Mouse (Mus musculus) neural tube, embryonic 14.5 days (tissue): ENCODE measurements at regions not wholly inside any gene's neighbourhood (a gene's known extent, or its start where the extent isn't known, plus 50 kb on each side); places are given as distances from the start of the nearest gene placed in this dataset.

ENCODE experiments used
- ATAC-seq: fragments of 200-750 bp; cut with Nextera tagmentation; 2 replicates; pipeline ENCODE4 v1.8.0; 2017; ENCODE audit warnings: low read depth, mild to moderate bottlenecking, moderate TSS enrichment, moderate library complexity
- H3K27ac ChIP-seq: fragments of 300-500 bp; sonication (generic); 2 replicates; pipeline ENCODE4 v1.5.1; 2014; ENCODE audit warnings: low read depth, mild to moderate bottlenecking, control low read depth, low read length, moderate library complexity, mixed read lengths
- H3K27me3 ChIP-seq: fragments of 300-500 bp; sonication (generic); 2 replicates; pipeline ENCODE4 v1.6.1; 2014; ENCODE audit warnings: low read length; ENCODE audit not compliant: control insufficient read depth, insufficient read depth
- H3K36me3 ChIP-seq: fragments of 300-500 bp; sonication (generic); 2 replicates; pipeline ENCODE4 v1.6.1; 2014; ENCODE audit warnings: low read length, mixed read lengths; ENCODE audit not compliant: control insufficient read depth, insufficient read depth
- H3K4me1 ChIP-seq: fragments of 300-500 bp; sonication (generic); 2 replicates; pipeline ENCODE4 v1.6.1; 2014; ENCODE audit warnings: low read length; ENCODE audit not compliant: control insufficient read depth, insufficient read depth
- H3K4me2 ChIP-seq: fragments of 300-500 bp; sonication (generic); 2 replicates; pipeline ENCODE4 v1.6.1; 2014; ENCODE audit warnings: mild to moderate bottlenecking, low read depth, low read length, control low read depth
- H3K4me3 ChIP-seq: fragments of 300-500 bp; sonication (generic); 2 replicates; pipeline ENCODE4 v1.5.1; 2014; ENCODE audit warnings: low read depth, low read length, control low read depth, mixed read lengths
- H3K9ac ChIP-seq: fragments of 300-500 bp; sonication (generic); replicated peaks from 2 replicates; pipeline ENCODE4 v1.6.1; 2014; ENCODE audit warnings: low read depth, mild to moderate bottlenecking, control low read depth, low read length, mixed read lengths
- H3K9me3 ChIP-seq: fragments of 300-500 bp; sonication (generic); 2 replicates; pipeline ENCODE4 v1.6.1; 2016; ENCODE audit warnings: low read length; ENCODE audit not compliant: control insufficient read depth
- WGBS: fragments of 180-500 bp; shearing (Covaris S2); extraction: QIAGEN DNeasy Blood & Tissue Kit; methylation state at CpG from one replicate; pipeline ENCODE4 v1.1.7; 2014; 5-methylcytosine and 5-hydroxymethylcytosine counted together

DNA sequence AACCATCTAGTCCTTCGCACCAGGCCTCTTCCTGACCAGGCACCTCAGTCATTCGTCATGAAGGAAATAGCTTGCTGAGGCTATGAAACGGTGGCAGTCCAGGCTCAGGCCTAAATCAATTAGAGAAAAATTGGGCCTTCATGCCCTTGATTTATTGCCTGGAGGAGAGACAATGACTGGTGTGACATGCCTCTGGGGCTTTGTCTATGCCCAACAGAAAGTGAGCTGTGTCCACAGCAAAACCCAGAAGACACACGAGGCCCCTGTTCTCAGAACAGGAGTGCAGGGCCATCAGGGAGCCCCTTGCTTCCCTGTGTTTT is 922.9 kb upstream of the Car8 start:
- Histone ChIP-seq H3K4me2 (no peak overlapping the region), H3K9ac (no peak overlapping the region), H3K4me3 (no peak overlapping the region), H3K36me3 (no peaks in the 10 kb centered on the region), H3K9me3 (no peaks in the 10 kb centered on the region), H3K4me1 (no peaks in the 10 kb centered on the region), H3K27me3 (no peaks in the 10 kb centered on the region), H3K27ac (peak overlapping the region; percentile 7; the same call in 1 of the 2 replicates)
- whole genome bisulfite sequencing = 6% methylated on average over 4 of the region's 4 CpGs
- peak; percentile 38; the same call in 1 of the 2 replicates for ATAC-seq

DNA sequence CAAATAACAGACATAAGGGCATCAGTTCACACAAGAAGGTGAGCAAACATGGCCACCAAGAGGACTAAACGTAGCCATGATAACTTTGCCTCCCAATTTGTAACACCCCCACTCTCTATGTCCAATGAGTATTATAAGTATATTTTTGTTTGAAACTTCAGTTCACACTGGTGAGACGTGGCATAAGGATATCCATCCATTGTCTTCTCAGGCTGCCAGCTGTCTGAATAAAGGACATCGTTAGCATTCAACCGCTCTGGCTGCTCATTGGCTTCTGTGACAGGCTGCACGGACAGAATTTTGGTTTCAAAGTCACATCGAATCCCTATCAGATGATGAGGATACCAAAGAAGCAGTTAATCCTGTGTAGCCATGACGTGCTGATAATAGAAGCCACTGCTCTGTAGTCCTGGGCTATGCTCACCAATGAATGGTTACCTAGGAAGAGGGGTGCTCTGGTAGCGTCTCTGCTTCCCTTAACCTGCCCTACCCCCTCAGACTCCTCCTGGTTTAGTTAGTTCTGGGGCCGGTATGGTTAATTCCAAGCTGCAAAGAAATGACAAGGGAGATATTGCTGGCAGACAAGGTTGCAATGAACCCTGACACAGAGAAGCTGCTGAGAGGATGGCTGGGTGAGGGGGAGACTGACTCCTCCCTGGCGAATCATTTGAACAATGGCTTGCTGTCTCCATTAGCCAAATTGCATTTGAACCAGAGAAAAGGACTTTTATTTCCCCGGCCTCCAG is 922.4 kb upstream of the Car8 start:
- WGBS = 34% methylated on average over 11 of the region's 11 CpGs
- ATAC-seq = peak; percentile 54; the same call in 1 of the 2 replicates
- H3K36me3 ChIP-seq = no peaks in the 10 kb centered on the region
- H3K9ac ChIP-seq = no peak overlapping the region
- H3K4me2 ChIP-seq = no peak overlapping the region
- H3K27me3 ChIP-seq = no peaks in the 10 kb centered on the region
- peak overlapping the region; percentile 7; the same call in 1 of the 2 replicates for H3K27ac ChIP-seq
- H3K9me3 ChIP-seq = no peaks in the 10 kb centered on the region
- no peaks in the 10 kb centered on the region for H3K4me1 ChIP-seq
- no peak overlapping the region for H3K4me3 ChIP-seq

DNA sequence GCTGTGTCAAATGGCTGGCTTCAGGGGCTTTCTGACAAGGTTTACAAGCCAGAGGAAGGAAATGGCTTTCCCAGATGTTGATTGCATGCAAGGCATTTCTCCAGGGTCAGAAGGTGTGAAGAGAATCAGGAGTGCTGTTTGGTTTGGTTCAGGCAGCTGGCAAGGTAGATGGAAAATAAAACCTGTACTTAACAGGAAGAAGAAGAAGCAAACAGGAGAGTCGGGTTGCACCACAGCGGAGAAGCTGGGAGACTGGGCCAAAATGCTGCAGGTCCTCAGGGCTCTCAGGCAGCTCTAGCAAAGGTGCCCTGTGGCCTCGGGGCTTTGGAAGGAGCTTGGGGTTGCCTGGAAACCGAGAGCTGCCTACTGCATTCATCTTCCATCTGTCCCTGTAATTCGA is 908.9 kb upstream of the Car8 start:
- Histone ChIP-seq H3K36me3 (no peaks in the 10 kb centered on the region), H3K27me3 (no peaks in the 10 kb centered on the region), H3K9me3 (no peaks in the 10 kb centered on the region), H3K4me2 (no peak overlapping the region), H3K4me3 (no peak overlapping the region), H3K4me1 (peaks cover 7% of the 10 kb centered on the region), H3K9ac (no peak overlapping the region), H3K27ac (no peak overlapping the region)
- WGBS = 25% methylated on average over 5 of the region's 5 CpGs
- no peak for ATAC-seq

DNA sequence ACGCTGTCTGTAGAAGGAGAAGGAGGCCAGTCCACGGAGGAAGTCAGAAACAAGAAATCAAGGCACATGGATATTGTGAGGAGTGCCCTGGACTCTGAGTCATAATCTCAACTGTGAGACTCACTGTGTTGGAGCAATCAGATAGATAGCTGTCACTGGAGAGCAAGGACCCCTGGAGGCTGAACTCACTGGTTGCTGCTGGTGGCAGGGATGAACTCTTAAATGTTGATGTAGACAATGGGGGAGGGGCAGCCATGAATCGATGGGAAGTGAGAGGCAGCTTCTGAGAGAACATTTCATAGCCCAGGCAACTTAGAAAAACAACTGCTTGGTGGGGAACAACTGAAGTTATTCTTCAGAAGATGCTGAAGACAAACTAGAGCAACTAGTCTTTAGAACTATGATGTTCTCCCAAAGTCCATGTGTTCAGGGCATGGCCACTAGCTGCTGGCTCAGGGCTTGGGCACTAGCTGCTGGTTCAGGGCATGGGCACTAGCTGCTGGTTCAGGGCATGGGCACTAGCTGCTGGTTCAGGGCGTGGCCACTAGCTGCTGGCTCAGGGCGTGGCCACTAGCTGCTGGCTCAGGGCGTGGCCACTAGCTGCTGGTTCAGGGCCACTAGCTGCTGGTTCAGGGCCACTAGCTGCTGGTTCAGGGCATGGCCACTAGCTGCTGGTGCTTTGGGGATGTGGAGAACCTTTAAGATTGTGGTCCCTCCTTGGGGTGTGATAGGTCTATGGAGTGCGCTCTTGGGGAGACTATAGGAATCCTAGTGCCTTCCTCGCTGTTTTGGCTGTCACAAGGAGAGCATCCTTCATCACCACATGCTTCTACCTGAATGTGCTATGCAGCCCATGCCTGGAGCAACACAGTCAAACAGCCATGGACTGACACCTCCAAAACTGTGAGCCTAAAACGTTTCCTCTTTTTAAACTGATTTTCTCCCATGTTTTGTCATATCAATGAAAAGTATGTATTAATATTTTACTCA is 905.7 kb upstream of the Car8 start:
- no peak overlapping the region for H3K4me3 ChIP-seq
- no peak overlapping the region for H3K4me2 ChIP-seq
- no peak for ATAC-seq
- no peak overlapping the region for H3K9ac ChIP-seq
- H3K36me3 ChIP-seq = no peaks in the 10 kb centered on the region
- H3K4me1 ChIP-seq = peaks cover 7% of the 10 kb centered on the region
- H3K27me3 ChIP-seq = no peaks in the 10 kb centered on the region
- WGBS = 90% methylated on average over 9 of the region's 9 CpGs
- H3K27ac ChIP-seq = no peak overlapping the region
- no peaks in the 10 kb centered on the region for H3K9me3 ChIP-seq

DNA sequence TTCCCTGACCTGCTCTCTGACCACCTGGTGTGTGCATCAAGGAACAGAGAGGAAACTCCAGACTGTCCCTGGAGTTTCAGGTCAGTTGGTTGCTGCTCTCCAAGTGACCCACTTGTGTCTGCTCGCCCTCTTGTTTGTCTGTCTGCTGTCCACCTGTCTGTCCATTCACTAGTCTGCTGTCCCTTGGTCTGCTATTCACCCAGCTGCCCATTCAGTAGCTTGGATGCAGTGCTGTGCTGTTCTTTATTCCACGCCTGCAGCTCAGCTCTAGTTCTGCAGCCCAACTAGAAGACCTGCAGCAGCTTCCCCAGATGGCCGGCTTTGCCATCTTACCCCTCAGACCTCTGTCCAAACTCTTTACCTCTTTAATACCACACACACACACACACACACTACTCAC is 904.2 kb upstream of the Car8 start:
- no peak overlapping the region for H3K27ac ChIP-seq
- H3K9me3 ChIP-seq = no peaks in the 10 kb centered on the region
- no peak for ATAC-seq
- H3K9ac ChIP-seq = no peak overlapping the region
- WGBS = 87% methylated on average over 3 of the region's 3 CpGs
- H3K36me3 ChIP-seq = no peaks in the 10 kb centered on the region
- peaks cover 6% of the 10 kb centered on the region for H3K4me1 ChIP-seq
- H3K27me3 ChIP-seq = no peaks in the 10 kb centered on the region
- no peak overlapping the region for H3K4me2 ChIP-seq
- no peak overlapping the region for H3K4me3 ChIP-seq

DNA sequence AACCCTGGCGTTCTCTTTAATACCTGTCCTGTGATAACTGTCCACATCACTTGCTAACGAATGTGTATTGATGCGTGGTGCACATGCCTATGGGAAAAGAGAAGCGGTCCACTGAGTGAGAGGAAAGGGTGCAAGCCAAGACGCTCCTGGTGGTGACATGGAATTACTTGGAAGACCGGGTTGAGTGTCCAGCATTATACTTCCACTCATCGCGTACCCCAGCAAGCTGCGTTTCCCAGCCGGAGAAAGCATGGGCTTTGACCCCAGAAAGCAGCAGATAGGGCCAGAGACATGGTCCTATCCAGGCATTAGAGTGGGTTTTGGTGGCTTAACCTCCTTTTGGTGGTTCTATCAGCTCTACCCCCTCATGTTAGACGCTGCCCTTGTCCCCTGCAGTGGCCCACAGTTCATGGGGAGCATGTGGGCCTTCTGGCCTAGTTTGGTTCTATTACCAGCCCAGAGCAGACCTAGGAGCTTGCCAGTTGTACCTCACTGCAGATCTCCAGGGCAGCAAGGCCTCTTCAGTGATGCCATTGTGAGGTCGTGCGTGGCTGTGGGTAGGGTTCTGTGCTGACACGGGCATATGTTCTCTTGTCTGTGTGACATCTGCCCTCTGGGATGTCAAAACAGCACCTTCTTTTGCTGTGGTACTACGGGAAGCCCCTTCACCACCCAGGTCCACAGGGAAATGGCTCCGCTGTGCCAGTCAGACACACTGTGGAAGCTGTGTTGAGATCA is 903.3 kb upstream of the Car8 start:
- Histone ChIP-seq H3K4me2 (no peak overlapping the region), H3K9me3 (no peaks in the 10 kb centered on the region), H3K36me3 (no peaks in the 10 kb centered on the region), H3K4me3 (no peak overlapping the region), H3K27me3 (no peaks in the 10 kb centered on the region), H3K4me1 (no peaks in the 10 kb centered on the region; the same call in 1 of the 2 replicates), H3K27ac (no peak overlapping the region), H3K9ac (no peak overlapping the region)
- 91% methylated on average over 16 of the region's 16 CpGs for WGBS
- no peak for ATAC-seq

DNA sequence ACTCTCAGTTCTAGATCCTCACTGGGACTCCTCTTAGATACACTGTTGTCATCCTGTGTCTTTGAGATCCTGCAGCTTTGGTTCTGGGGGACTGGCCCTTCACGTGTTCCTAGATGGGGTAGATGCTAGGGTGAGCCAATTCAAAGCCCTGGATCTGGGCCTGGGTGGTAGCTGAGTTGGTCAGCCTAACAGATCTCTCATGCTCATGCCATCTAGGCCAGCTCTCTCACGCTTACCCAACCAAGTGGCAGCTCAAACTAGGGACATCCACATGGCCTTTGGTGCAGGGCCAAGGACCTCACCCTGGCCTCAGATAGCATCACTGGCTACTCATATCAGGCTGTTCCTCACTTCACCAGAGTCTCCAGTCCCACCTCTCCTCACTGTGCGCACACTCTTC is 901.9 kb upstream of the Car8 start:
- WGBS = 90% methylated on average over 3 of the region's 3 CpGs
- no peaks in the 10 kb centered on the region for H3K9me3 ChIP-seq
- no peak overlapping the region for H3K4me2 ChIP-seq
- H3K36me3 ChIP-seq = no peaks in the 10 kb centered on the region
- ATAC-seq = no peak
- H3K4me1 ChIP-seq = peaks cover 10% of the 10 kb centered on the region; the same call in 1 of the 2 replicates
- H3K27me3 ChIP-seq = no peaks in the 10 kb centered on the region
- H3K4me3 ChIP-seq = no peak overlapping the region
- no peak overlapping the region for H3K9ac ChIP-seq
- no peak overlapping the region for H3K27ac ChIP-seq

DNA sequence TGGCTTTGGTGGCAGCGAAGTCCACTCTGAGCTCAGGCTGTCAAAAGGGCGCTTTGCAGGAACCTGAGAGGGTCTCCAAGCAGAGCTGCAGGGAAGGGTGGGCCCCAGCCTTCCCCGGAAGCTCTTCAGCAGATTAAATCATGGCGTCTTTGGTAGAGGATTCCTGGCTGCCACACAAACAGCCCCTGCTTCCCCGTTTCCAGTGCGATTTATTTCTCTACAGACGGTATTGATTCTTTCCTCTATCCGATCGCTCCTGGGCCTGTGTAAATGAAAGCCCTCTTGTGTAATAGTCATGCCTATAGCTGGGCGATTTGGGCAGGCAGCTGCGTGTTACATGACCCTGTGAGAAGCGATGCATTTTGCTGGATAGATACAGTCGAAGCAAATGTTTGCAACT is 897.8 kb upstream of the Car8 start:
- WGBS = 37% methylated on average over 13 of the region's 13 CpGs
- Histone ChIP-seq H3K4me2 (peak overlapping the region; percentile 42; the same call in 1 of the 2 replicates), H3K4me3 (no peak overlapping the region), H3K36me3 (no peaks in the 10 kb centered on the region), H3K27me3 (no peaks in the 10 kb centered on the region), H3K4me1 (peaks cover 10% of the 10 kb centered on the region; the same call in 1 of the 2 replicates), H3K9ac (no peak overlapping the region; the same call in 1 of the 2 replicates), H3K9me3 (no peaks in the 10 kb centered on the region), H3K27ac (peak overlapping the region; percentile 87)
- 0 out of 2 replicates have a peak, but pooled peaks have one; percentile 10 for ATAC-seq
